Mouse (Mus musculus) lung, embryonic 16.5 days (tissue): Measurements from ENCODE around the gene Olfr239. TPM values are rescaled to one million over a fixed set of nuclear protein-coding genes. Genes with fewer than 3 reads are reported as not detected.
"Not testable (repeated sequence)": the region's sequence is repeated elsewhere in the genome, so short reads cannot be mapped to it uniquely, and the experiment has no call there.

Experiments
- ATAC-seq: fragments of 200-750 bp; cut with Nextera tagmentation; 2 replicates; pipeline ENCODE4 v1.8.0; 2017; ENCODE audit warnings: low read depth, mild to moderate bottlenecking, moderate library complexity
- H3K27ac ChIP-seq: fragments of 300-500 bp; sonication (generic); 2 replicates; pipeline ENCODE4 v1.5.1; 2014; ENCODE audit warnings: mild to moderate bottlenecking, control low read depth, low read length
- H3K27me3 ChIP-seq: fragments of 300-500 bp; sonication (generic); 2 replicates; pipeline ENCODE4 v1.6.1; 2014; ENCODE audit warnings: low read depth, low read length, mixed read lengths; ENCODE audit not compliant: control insufficient read depth, insufficient read depth
- H3K36me3 ChIP-seq: fragments of 300-500 bp; sonication (generic); 2 replicates; pipeline ENCODE4 v1.6.1; 2014; ENCODE audit warnings: low read length; ENCODE audit not compliant: control insufficient read depth, insufficient read depth
- H3K4me1 ChIP-seq: fragments of 300-500 bp; sonication (generic); replicated peaks from 2 replicates; pipeline ENCODE4 v1.6.1; 2014; ENCODE audit warnings: low read length, mixed read lengths; ENCODE audit not compliant: control insufficient read depth, insufficient read depth
- H3K4me2 ChIP-seq: fragments of 300-500 bp; sonication (generic); 2 replicates; pipeline ENCODE4 v1.6.1; 2014; ENCODE audit warnings: low read depth, low read length, control low read depth
- H3K4me3 ChIP-seq: fragments of 300-500 bp; sonication (generic); 2 replicates; pipeline ENCODE4 v1.5.1; 2014; ENCODE audit warnings: mild to moderate bottlenecking, low read length, control low read depth
- H3K9ac ChIP-seq: fragments of 300-500 bp; sonication (generic); 2 replicates; pipeline ENCODE4 v1.6.1; 2014; ENCODE audit warnings: low read length, control low read depth
- H3K9me3 ChIP-seq: fragments of 300-500 bp; sonication (generic); 2 replicates; pipeline ENCODE4 v1.6.1; 2016; ENCODE audit warnings: low read length; ENCODE audit not compliant: control insufficient read depth
- WGBS: fragments of 180-500 bp; shearing (Covaris S2); extraction: QIAGEN DNeasy Blood & Tissue Kit; methylation state at CpG from one replicate; pipeline ENCODE4 v1.1.7; 2014; 5-methylcytosine and 5-hydroxymethylcytosine counted together
- polyA plus RNA-seq: library from polyadenylated mRNA; unstranded; fragments of >200 nt; fragmentation: Nextera tagmentation; extraction: Ambion mirVana; gene quantifications from 2 replicates; pipeline ENCODE4 v1.2.1, GENCODE M21; 2015

Gene Olfr239
- not detected in 2 replicates for polyA plus RNA-seq

DNA sequence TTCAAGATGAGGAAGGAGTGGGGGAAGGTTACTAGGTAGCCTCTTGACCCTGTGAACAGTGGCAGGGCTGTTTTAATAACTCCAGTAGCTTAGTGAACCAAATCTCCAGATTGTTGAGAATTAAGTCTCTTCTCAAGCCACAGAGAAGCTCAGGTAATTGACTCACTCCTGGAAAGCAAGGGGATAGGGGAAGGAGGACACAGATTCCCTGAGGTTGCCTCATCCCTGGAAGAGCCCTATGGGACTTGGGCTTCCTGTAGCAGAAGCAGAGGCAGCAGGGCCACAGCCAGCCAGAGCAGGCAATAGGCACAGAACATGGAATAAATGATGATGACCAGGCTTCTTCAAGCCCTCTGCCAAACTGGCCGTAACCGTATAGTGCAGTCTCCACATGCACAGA lies at the start of gene Olfr239:
Olfr239 (plus strand) TSS at position 301 of the 400 bp plus-strand sequence.
- not testable (repeated sequence) for H3K9ac ChIP-seq, H3K4me3 ChIP-seq, H3K36me3 ChIP-seq, H3K4me2 ChIP-seq, H3K27me3 ChIP-seq, ATAC-seq, H3K27ac ChIP-seq, H3K9me3 ChIP-seq, H3K4me1 ChIP-seq
- no CpG with 5 or more reads among the region's 2 CpGs for WGBS

DNA sequence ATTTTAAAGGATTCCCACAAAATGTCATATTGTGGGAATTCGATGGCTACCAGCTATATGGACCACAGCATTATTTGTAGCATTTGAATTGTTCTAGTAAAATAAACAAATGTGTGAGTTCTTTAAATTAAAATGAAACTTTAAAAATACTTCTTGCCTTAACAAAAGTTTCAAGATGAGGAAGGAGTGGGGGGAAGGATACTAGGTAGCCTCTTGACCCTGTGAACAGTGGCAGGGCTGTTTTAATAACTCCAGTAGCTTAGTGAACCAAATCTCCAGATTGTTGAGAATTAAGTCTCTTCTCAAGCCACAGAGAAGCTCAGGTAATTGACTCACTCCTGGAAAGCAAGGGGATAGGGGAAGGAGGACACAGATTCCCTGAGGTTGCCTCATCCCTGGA lies 23.0 kb upstream of the Olfr239 start, which contains the start of gene Olfr55:
Olfr55 (plus strand) TSS at position 301 of the 400 bp plus-strand sequence.
- ATAC-seq, H3K27me3 ChIP-seq, H3K9ac ChIP-seq, H3K27ac ChIP-seq, H3K36me3 ChIP-seq, H3K9me3 ChIP-seq, H3K4me3 ChIP-seq, H3K4me2 ChIP-seq, H3K4me1 ChIP-seq: not testable (repeated sequence)
- 71% methylated on average over 1 of the region's 1 CpGs for WGBS

GRCm38 (mm10) chr17:33221590-33221989 lies 30.5 kb downstream of the Olfr239 start, which contains the start of gene Olfr1564:
TSS of gene Olfr1564 (minus strand) at chr17:33221690.
- Histone ChIP-seq H3K9me3 (no peaks in the 10 kb centered on the region), H3K4me3 (no peak within 1 kb of the TSS), H3K27me3 (no peaks in the 10 kb centered on the region), H3K27ac (no peak within 1 kb of the TSS), H3K9ac (no peak within 1 kb of the TSS), H3K4me1 (no peaks in the 10 kb centered on the region), H3K4me2 (no peak within 1 kb of the TSS), H3K36me3 (no peaks in the 10 kb centered on the region)
- WGBS = 79% methylated on average over 2 of the region's 2 CpGs
- no peak for ATAC-seq

DNA sequence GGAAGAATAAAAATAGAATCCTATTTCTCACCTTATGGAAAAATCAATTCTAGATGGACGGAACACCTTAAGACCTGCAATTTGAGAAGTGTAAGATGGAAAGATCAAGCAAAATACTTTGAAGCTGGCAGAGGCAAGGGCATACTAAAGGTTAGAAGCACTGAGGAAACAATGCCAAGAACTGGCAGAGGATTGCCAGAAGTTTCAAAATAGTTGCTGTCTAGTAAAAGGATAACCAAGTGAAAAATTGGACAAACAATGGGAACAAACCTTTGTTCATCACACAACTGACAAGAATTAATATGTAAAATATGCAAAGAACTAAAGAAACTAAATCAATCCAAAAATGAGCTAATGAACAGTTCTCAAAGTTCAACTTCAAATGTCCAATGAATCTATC lies 45.5 kb downstream of the Olfr239 start:
- peaks cover 14% of the 10 kb centered on the region for H3K36me3 ChIP-seq
- H3K9ac ChIP-seq, H3K4me2 ChIP-seq, ATAC-seq, H3K4me3 ChIP-seq, H3K27ac ChIP-seq, H3K9me3 ChIP-seq, H3K4me1 ChIP-seq, H3K27me3 ChIP-seq: not testable (repeated sequence)
- WGBS = 96% methylated on average over 1 of the region's 1 CpGs

Other genes with a start within 250 kb of the Olfr239 start
- gene Cyp4f13, start 243.9 kb upstream of the Olfr239 start, polyA plus RNA-seq = 11.6 and 17.2 TPM in 2 replicates
- gene Zfp472, start 225.5 kb upstream of the Olfr239 start, polyA plus RNA-seq = 10.7 and 10.9 TPM in 2 replicates
- 11.3 and 12.7 TPM in 2 replicates for gene Zfp952, start 198.2 kb upstream of the Olfr239 start, polyA plus RNA-seq
- 13.6 and 14.9 TPM in 2 replicates for gene Zfp763, start 157.9 kb upstream of the Olfr239 start, polyA plus RNA-seq
- gene 4921501E09Rik, start 123.2 kb upstream of the Olfr239 start, polyA plus RNA-seq = not detected in 2 replicates
- gene Zfp563, start 102.0 kb upstream of the Olfr239 start, polyA plus RNA-seq = 9.6 TPM in 2 replicates
- not detected in 2 replicates for gene Morc2b, start 51.6 kb upstream of the Olfr239 start, polyA plus RNA-seq
- not detected in 2 replicates for gene Olfr55, start 22.9 kb upstream of the Olfr239 start, polyA plus RNA-seq
- not detected in 2 replicates for gene Olfr1564, start 30.4 kb downstream of the Olfr239 start, polyA plus RNA-seq
- gene Zfp955a, start 63.8 kb downstream of the Olfr239 start, polyA plus RNA-seq = 20.1 and 20.7 TPM in 2 replicates
- gene Olfr63, start 73.4 kb downstream of the Olfr239 start, polyA plus RNA-seq = not detected in 2 replicates
- gene Zfp955b, start 98.2 kb downstream of the Olfr239 start, polyA plus RNA-seq = 12.0 and 12.2 TPM in 2 replicates
- gene Zfp81, start 167.6 kb downstream of the Olfr239 start, polyA plus RNA-seq = 8.8 and 9.5 TPM in 2 replicates
- 19.0 and 19.7 TPM in 2 replicates for gene Zfp101, start 203.3 kb downstream of the Olfr239 start, polyA plus RNA-seq
- gene Actl9, start 241.6 kb downstream of the Olfr239 start, polyA plus RNA-seq = not detected in 2 replicates